Mouse (Mus musculus) ES-Bruce4 (cell line): ENCODE data around the gene Baiap2l1. TPM values are rescaled to one million over a fixed set of nuclear protein-coding genes. Genes with fewer than 3 reads are reported as not detected.

Experiments used
- H3K27ac ChIP-seq: 2 replicates; pipeline ENCODE4 v1.5.1; 2012; ENCODE audit warnings: low read length, inconsistent platforms; ENCODE audit not compliant: insufficient read depth
- H3K27me3 ChIP-seq: 2 replicates; pipeline ENCODE4 v1.6.1; 2012; ENCODE audit warnings: mild to moderate bottlenecking, low read length, inconsistent platforms; ENCODE audit not compliant: control insufficient read depth, poor library complexity, insufficient read depth, severe bottlenecking
- H3K36me3 ChIP-seq: 2 replicates; pipeline ENCODE4 v1.6.1; 2012; ENCODE audit warnings: inconsistent platforms, mild to moderate bottlenecking, low read length, moderate library complexity; ENCODE audit not compliant: control insufficient read depth, poor library complexity, insufficient read depth, severe bottlenecking
- H3K4me1 ChIP-seq: one replicate; pipeline ENCODE4 v1.8.1; 2011; ENCODE audit warnings: low read length; ENCODE audit not compliant: control insufficient read depth, insufficient read depth
- H3K4me3 ChIP-seq: 2 replicates; pipeline ENCODE4 v1.5.1; 2011; ENCODE audit warnings: low read depth, mild to moderate bottlenecking, low read length
- H3K9ac ChIP-seq: 2 replicates; pipeline ENCODE4 v1.6.1; 2012; ENCODE audit warnings: low read depth, mild to moderate bottlenecking, inconsistent platforms; ENCODE audit not compliant: poor library complexity, severe bottlenecking
- H3K9me3 ChIP-seq: replicated peaks from 2 replicates; pipeline ENCODE4 v1.6.1; 2012; ENCODE audit warnings: mild to moderate bottlenecking, low read length, inconsistent platforms; ENCODE audit not compliant: control insufficient read depth, poor library complexity, insufficient read depth, severe bottlenecking
- CTCF ChIP-seq: IDR thresholded peaks from one replicate; pipeline ENCODE4 v1.8.1; 2011; ENCODE audit warnings: low read depth, low read length
- EP300 ChIP-seq: IDR thresholded peaks from 2 replicates; pipeline ENCODE4 v1.6.1; 2011; ENCODE audit warnings: low read depth, low read length; ENCODE audit not compliant: insufficient read depth
- POLR2A ChIP-seq: IDR thresholded peaks from one replicate; pipeline ENCODE4 v1.8.1; 2011; ENCODE audit warnings: low read length; ENCODE audit not compliant: insufficient read depth
- polyA plus RNA-seq: library from polyadenylated mRNA; stranded (reverse); fragments of >200 nt; gene quantifications from 2 replicates; pipeline ENCODE4 v1.2.4, GENCODE M21; 2011; ENCODE audit warnings: low read depth; ENCODE audit not compliant: missing spikeins, insufficient read depth, insufficient read length

Baiap2l1 gene
- polyA plus RNA-seq, 1 experiment = 18.2 TPM

- Histone ChIP-seq H3K9me3 (no peaks in the 10 kb centered on the region), H3K4me3 (no peak overlapping the region), H3K27ac (no peak overlapping the region), H3K4me1 (no peaks in the 10 kb centered on the region), H3K27me3 (no peaks in the 10 kb centered on the region), H3K9ac (no peak overlapping the region), H3K36me3 (no peaks in the 10 kb centered on the region)
- TF ChIP-seq CTCF (no peak), POLR2A (no peak), EP300 (no peak)
Observed at GRCm38 (mm10) chr5:144317426-144317825, 40.5 kb downstream of the Baiap2l1 start.

- TF ChIP-seq CTCF (no peak), EP300 (no peak), POLR2A (no peak)
- Histone ChIP-seq H3K36me3 (no peaks in the 10 kb centered on the region), H3K9ac (no peak overlapping the region), H3K4me1 (no peaks in the 10 kb centered on the region), H3K27me3 (no peaks in the 10 kb centered on the region), H3K9me3 (no peaks in the 10 kb centered on the region), H3K27ac (no peak overlapping the region), H3K4me3 (no peak overlapping the region)
Observed at GRCm38 (mm10) chr5:144316442-144316841, 41.5 kb downstream of the Baiap2l1 start.

GRCm38 (mm10) chr5:144314731-144315494 is 43.0 kb downstream of the Baiap2l1 start:
- no peaks in the 10 kb centered on the region for H3K9me3 ChIP-seq
- TF ChIP-seq POLR2A (no peak), EP300 (no peak), CTCF (no peak)
- H3K36me3 ChIP-seq = no peaks in the 10 kb centered on the region
- H3K4me1 ChIP-seq = no peaks in the 10 kb centered on the region
- H3K27ac ChIP-seq = no peak overlapping the region
- H3K9ac ChIP-seq = no peak overlapping the region
- H3K27me3 ChIP-seq = no peaks in the 10 kb centered on the region
- no peak overlapping the region for H3K4me3 ChIP-seq

GRCm38 (mm10) chr5:144313335-144313734 is 44.6 kb downstream of the Baiap2l1 start:
- no peak overlapping the region for H3K27ac ChIP-seq
- H3K36me3 ChIP-seq = no peaks in the 10 kb centered on the region
- H3K27me3 ChIP-seq = no peaks in the 10 kb centered on the region
- TF ChIP-seq POLR2A (no peak), CTCF (no peak), EP300 (no peak)
- no peak overlapping the region for H3K9ac ChIP-seq
- H3K4me3 ChIP-seq = no peak overlapping the region
- no peaks in the 10 kb centered on the region for H3K9me3 ChIP-seq
- H3K4me1 ChIP-seq = no peaks in the 10 kb centered on the region

GRCm38 (mm10) chr5:144312183-144312582 is 45.7 kb downstream of the Baiap2l1 start:
- Histone ChIP-seq H3K27me3 (no peaks in the 10 kb centered on the region), H3K9ac (no peak overlapping the region), H3K36me3 (no peaks in the 10 kb centered on the region), H3K4me1 (no peaks in the 10 kb centered on the region), H3K27ac (no peak overlapping the region), H3K9me3 (no peaks in the 10 kb centered on the region), H3K4me3 (no peak overlapping the region)
- TF ChIP-seq POLR2A (no peak), EP300 (no peak), CTCF (no peak)

- H3K4me3 ChIP-seq = no peak overlapping the region
- H3K36me3 ChIP-seq = no peaks in the 10 kb centered on the region
- no peak overlapping the region for H3K9ac ChIP-seq
- H3K4me1 ChIP-seq = no peaks in the 10 kb centered on the region
- H3K27ac ChIP-seq = no peak overlapping the region
- H3K27me3 ChIP-seq = no peaks in the 10 kb centered on the region
- H3K9me3 ChIP-seq = no peaks in the 10 kb centered on the region
- no peak for TF ChIP-seq EP300
- no peak for TF ChIP-seq CTCF
- no peak for TF ChIP-seq POLR2A
Observed at GRCm38 (mm10) chr5:144308929-144309328, 49.0 kb downstream of the Baiap2l1 start.
